Mouse (Mus musculus) limb, embryonic 11.5 days (tissue): ENCODE results near the gene Hpca. TPM values are rescaled to one million over a fixed set of nuclear protein-coding genes. Genes with fewer than 3 reads are reported as not detected.

Experiments used
- ATAC-seq: fragments of 200-750 bp; cut with Nextera tagmentation; 2 replicates; pipeline ENCODE4 v1.8.0; 2017; ENCODE audit warnings: low read depth; ENCODE audit not compliant: insufficient number of reproducible peaks, low FRiP score, low TSS enrichment
- DNase-seq: peaks from one replicate; pipeline ENCODE4 v3.0.0-alpha.2; 2015; ENCODE audit warnings: low spot score
- H3K27ac ChIP-seq: fragments of 300-500 bp; sonication (generic); replicated peaks from 2 replicates; pipeline ENCODE4 v1.5.1; 2014; ENCODE audit warnings: low read depth, mild to moderate bottlenecking, low read length
- H3K27me3 ChIP-seq: fragments of 300-500 bp; sonication (generic); 2 replicates; pipeline ENCODE4 v1.6.1; 2014; ENCODE audit warnings: mild to moderate bottlenecking, low read length, mixed read lengths; ENCODE audit not compliant: control insufficient read depth, insufficient read depth
- H3K36me3 ChIP-seq: fragments of 300-500 bp; sonication (generic); 2 replicates; pipeline ENCODE4 v1.6.1; 2014; ENCODE audit warnings: mild to moderate bottlenecking, low read length, moderate library complexity, mixed read lengths; ENCODE audit not compliant: control insufficient read depth, insufficient read depth
- H3K4me1 ChIP-seq: fragments of 300-500 bp; sonication (generic); 2 replicates; pipeline ENCODE4 v1.6.1; 2014; ENCODE audit warnings: low read length, mixed read lengths; ENCODE audit not compliant: control insufficient read depth, insufficient read depth
- H3K4me2 ChIP-seq: fragments of 300-500 bp; sonication (generic); 2 replicates; pipeline ENCODE4 v1.6.1; 2014; ENCODE audit warnings: low read depth, mild to moderate bottlenecking, moderate library complexity; ENCODE audit not compliant: severe bottlenecking
- H3K4me3 ChIP-seq: fragments of 300-500 bp; sonication (generic); 2 replicates; pipeline ENCODE4 v1.5.1; 2014; ENCODE audit warnings: low read depth, low read length
- H3K9ac ChIP-seq: fragments of 300-500 bp; sonication (generic); 2 replicates; pipeline ENCODE4 v1.6.1; 2014; ENCODE audit warnings: mild to moderate bottlenecking, low read length
- H3K9me3 ChIP-seq: fragments of 300-500 bp; sonication (generic); 2 replicates; pipeline ENCODE4 v1.6.1; 2016; ENCODE audit warnings: low read length; ENCODE audit not compliant: control insufficient read depth
- WGBS: fragments of 180-500 bp; shearing (Covaris S2); extraction: QIAGEN DNeasy Blood & Tissue Kit; methylation state at CpG from one replicate; pipeline ENCODE4 v1.1.7; 2014; 5-methylcytosine and 5-hydroxymethylcytosine counted together
- polyA plus RNA-seq: library from polyadenylated mRNA; unstranded; fragments of >200 nt; fragmentation: Nextera tagmentation; extraction: Ambion mirVana; gene quantifications from 2 replicates; pipeline ENCODE4 v1.2.1, GENCODE M21; 2014

Hpca gene
- polyA plus RNA-seq, 1 experiment from 2014 or later: 0.19 TPM

DNA sequence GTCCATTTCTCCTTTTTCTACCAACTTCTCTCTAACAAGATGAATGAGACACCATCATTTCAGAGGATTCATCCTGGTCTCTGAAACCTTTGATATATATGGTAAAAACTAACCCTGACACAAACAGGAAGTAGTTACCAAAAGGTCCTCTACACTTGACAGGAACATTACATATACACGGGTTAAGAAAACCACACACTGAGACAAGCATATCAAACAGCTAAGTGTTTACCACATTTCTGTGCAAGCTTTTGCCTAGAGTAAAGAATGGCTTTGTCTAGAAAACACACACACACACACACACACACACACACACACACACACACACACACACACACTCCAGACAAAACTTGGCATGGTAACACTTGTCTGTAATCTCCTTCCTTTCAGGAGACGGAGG is 24.6 kb upstream of the Hpca start:
- no peak overlapping the region for H3K9ac ChIP-seq
- H3K9me3 ChIP-seq: no peaks in the 10 kb centered on the region
- 71% methylated on average over 2 of the region's 2 CpGs for WGBS
- no peaks in the 10 kb centered on the region for H3K4me1 ChIP-seq
- no peaks in the 10 kb centered on the region for H3K27me3 ChIP-seq
- no peak overlapping the region for H3K4me2 ChIP-seq
- no peak overlapping the region for H3K4me3 ChIP-seq
- H3K27ac ChIP-seq: no peak overlapping the region
- peaks cover 4% of the 10 kb centered on the region; the same call in 1 of the 2 replicates for H3K36me3 ChIP-seq
- ATAC-seq (no peak), DNase-seq (no peak)

DNA sequence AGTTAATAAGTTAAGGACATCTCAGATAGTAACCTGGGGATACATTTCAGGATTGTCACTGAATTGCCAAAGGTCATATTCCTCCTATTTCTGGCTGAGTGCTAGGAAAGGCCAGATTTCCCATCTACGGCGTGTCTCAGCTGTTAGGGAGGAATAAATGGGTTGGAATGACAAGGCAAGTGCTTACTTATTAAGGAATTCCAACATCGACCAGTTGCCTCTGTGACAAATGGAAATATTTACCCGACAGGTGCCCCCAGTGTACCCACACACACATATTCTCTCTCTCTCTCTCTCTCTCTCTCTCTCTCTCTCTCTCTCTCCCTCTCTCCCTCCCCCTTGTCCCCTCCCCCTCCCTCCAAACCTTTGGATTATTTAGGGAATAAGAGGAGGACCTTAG is 24.1 kb upstream of the Hpca start:
- H3K4me1 ChIP-seq: no peaks in the 10 kb centered on the region
- ATAC-seq (no peak), DNase-seq (no peak)
- no peaks in the 10 kb centered on the region for H3K9me3 ChIP-seq
- H3K4me3 ChIP-seq: no peak overlapping the region
- WGBS: 80% methylated on average over 4 of the region's 4 CpGs
- no peak overlapping the region for H3K9ac ChIP-seq
- no peak overlapping the region for H3K27ac ChIP-seq
- no peak overlapping the region for H3K4me2 ChIP-seq
- H3K36me3 ChIP-seq: peaks cover 2% of the 10 kb centered on the region; the same call in 1 of the 2 replicates
- no peaks in the 10 kb centered on the region for H3K27me3 ChIP-seq

DNA sequence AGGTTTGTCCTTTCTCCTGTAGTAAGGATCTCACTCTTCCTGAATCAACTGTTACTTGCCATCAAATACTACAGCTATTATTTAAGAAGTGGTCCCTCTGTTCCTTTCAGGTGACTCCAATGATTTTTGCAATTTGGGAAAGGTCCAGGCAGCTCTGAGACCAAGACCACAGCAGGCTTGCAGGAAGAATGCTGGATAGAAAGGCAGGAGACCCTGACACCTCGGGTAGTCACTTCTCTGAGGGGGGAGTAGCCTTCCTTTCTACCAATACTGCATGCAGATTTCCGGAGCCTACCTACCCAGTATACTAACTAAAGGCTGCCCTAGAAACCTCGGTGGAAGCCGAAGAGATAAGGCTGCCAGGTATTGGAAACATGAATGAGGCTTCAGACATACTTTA is 23.6 kb upstream of the Hpca start:
- no peak for DNase-seq

DNA sequence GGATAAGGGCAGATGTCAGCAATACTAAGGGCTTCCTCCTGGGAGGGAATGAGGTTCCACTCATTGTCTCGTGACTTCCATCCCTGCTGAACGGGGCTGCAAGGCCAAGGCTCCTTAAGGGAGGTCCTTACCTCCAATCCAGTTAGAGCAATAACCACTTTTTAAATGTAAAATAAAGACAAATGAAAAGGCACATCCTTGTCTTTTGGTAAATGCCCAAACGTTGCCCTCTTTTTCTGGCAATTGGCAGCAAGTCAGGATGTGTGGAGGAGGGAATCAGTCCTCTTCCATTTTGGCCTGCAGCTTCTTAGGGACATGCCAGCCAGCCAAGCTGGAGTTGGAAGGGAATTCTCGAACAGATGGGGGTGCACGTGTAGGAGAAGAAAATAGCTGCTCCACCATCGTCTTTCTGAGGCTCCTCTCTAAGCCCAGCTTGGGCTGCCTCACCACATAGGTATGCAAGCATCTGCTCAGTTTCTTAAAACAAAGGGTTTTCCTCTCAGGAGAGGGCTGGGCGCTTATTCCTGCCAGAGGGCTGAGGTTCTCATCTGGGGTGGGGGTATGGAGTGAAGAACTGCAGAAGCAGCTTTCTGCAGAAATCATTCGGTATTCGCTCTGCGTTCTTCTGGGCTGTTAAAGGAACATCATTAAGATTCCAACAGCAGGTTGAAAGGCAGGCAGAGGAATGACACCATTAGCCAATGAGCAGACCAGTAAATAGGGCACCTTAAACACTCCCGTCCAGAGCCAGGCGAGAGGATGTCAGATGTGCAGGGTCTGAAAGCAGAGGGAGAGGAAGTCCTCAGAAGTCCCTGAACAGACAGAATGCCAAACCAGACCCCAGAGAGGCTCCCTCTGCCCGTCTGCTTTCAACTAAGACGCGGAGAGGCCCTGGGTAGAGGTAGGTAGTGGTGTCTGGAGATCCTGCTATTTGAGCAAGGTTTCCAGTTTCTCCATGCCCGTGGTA is 22.8 kb upstream of the Hpca start:
- Histone ChIP-seq H3K4me3 (no peak overlapping the region), H3K9ac (no peak overlapping the region), H3K27ac (no peak overlapping the region), H3K36me3 (peaks cover under 1% of the 10 kb centered on the region; the same call in 1 of the 2 replicates), H3K4me2 (no peak overlapping the region), H3K9me3 (no peaks in the 10 kb centered on the region), H3K4me1 (no peaks in the 10 kb centered on the region), H3K27me3 (no peaks in the 10 kb centered on the region)
- ATAC-seq: no peak
- WGBS: 53% methylated on average over 16 of the region's 16 CpGs
- no peak for DNase-seq

More for the DNA sequence above, 23.6 kb upstream of the Hpca start:
- no peak overlapping the region for H3K9ac ChIP-seq
- H3K4me3 ChIP-seq: no peak overlapping the region
- H3K9me3 ChIP-seq: no peaks in the 10 kb centered on the region
- H3K27me3 ChIP-seq: no peaks in the 10 kb centered on the region
- 74% methylated on average over 4 of the region's 4 CpGs for WGBS
- ATAC-seq: no peak
- no peak overlapping the region for H3K4me2 ChIP-seq
- H3K27ac ChIP-seq: no peak overlapping the region
- H3K4me1 ChIP-seq: no peaks in the 10 kb centered on the region
- H3K36me3 ChIP-seq: peaks cover 2% of the 10 kb centered on the region; the same call in 1 of the 2 replicates

DNA sequence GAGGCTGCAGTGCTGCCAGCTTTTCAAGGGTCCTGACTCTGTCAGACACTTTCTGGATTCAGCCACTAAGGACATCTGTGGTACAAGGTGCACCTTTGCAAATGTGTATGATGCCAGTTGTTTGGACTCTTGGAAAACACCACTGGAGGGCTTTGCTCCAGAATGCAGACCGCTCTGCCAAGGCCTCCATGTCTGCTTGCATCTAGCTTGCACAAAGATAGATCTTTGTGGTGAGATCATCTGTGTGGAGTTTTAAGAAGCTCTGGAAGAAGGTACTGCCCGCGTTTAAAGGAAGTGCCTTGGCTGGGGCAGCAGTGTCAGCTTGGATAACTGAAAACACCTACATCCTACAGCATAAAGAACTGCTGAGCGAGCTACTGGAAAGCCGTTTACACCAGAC is 21.7 kb upstream of the Hpca start:
- no peak for DNase-seq
- no peaks in the 10 kb centered on the region; the same call in 1 of the 2 replicates for H3K27me3 ChIP-seq
- no peaks in the 10 kb centered on the region for H3K36me3 ChIP-seq
- ATAC-seq: no peak
- H3K27ac ChIP-seq: no peak overlapping the region
- no peak overlapping the region for H3K4me2 ChIP-seq
- H3K4me1 ChIP-seq: no peaks in the 10 kb centered on the region
- no peaks in the 10 kb centered on the region for H3K9me3 ChIP-seq
- 86% methylated on average over 5 of the region's 5 CpGs for WGBS
- H3K4me3 ChIP-seq: no peak overlapping the region
- H3K9ac ChIP-seq: no peak overlapping the region

DNA sequence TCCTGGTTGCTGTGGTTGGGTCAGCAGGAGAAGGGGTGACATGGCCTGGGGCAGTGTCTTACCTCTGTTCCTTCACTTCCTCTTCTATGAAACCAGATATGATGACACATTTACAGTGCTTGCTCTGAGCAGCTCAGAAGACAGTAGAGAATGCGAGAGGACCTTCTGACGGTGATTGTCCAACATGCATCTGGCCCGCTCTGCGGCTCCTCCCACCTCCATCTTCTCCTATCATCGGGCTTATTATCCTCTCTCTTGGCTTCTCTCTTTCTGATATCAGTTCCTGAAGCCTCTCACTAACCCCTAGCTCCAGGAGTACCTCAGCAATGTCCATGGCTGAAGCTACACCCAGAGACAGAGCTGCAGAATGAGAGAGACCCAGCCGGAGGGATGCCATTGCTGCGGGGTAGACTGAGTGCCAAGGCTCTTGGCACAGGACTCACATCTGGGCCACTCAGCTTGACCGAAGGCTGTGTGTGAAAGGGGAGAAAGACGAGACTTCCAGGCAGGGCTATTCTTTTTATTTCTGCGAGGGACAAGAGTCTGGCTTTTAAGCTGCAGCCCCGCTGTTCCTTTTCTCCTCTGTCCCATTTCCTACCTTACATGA is 20.7 kb upstream of the Hpca start:
- no peak for ATAC-seq
- Histone ChIP-seq H3K27ac (no peak overlapping the region), H3K36me3 (no peaks in the 10 kb centered on the region), H3K4me1 (no peaks in the 10 kb centered on the region), H3K4me3 (no peak overlapping the region), H3K27me3 (peaks cover 4% of the 10 kb centered on the region; the same call in 1 of the 2 replicates), H3K4me2 (no peak overlapping the region), H3K9ac (no peak overlapping the region), H3K9me3 (no peaks in the 10 kb centered on the region)
- WGBS: 94% methylated on average over 11 of the region's 11 CpGs
- DNase-seq: no peak

DNA sequence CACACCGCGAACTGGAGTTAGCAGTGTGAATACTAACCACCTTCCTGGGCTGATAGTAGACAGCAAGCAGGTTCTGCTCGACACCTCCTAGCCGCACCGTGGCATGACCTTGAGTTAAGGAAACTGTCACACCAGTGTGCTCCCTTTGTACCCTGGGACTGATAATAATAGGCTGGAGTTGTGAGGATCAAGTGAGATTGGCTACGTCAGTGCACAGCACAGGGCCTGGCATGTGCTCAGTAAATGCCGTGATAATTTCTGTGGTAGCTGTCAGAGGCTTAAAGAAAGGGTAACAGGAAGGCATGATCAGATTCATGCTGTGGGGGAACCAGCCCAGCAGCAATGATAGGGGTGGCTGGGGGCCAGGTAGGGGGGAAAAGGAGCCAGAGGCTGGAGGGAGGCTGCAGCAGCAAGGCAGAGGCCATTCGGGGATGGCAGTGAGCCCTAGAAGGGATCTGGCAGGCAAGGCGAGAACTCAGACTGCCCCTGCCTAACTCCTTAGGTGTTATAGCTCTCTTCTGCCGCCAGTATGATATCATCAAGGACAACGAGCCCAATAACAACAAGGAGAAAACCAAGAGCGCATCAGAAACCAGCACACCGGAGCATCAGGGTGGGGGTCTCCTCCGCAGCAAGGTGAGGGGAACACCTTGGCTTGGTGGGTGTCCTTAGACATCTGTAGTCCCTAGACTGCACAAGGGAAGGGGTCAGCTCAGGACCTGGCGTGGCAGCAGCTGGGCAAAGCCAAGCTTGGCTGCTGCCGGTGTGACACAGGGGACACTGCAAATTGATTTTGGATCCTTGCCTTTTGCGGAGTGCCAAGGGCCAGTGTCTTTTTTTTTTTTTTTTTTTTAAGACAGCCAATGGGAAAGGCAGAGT is 20.0 kb upstream of the Hpca start:
- DNase-seq (no peak), ATAC-seq (no peak)
- Histone ChIP-seq H3K27ac (no peak overlapping the region), H3K36me3 (no peaks in the 10 kb centered on the region), H3K27me3 (peaks cover 9% of the 10 kb centered on the region; the same call in 1 of the 2 replicates), H3K4me2 (no peak overlapping the region), H3K4me3 (no peak overlapping the region), H3K9me3 (no peaks in the 10 kb centered on the region), H3K4me1 (0 out of 2 replicates have a peak, but pooled peaks cover 2% of the 10 kb centered on the region), H3K9ac (no peak overlapping the region)
- WGBS: 84% methylated on average over 17 of the region's 17 CpGs

DNA sequence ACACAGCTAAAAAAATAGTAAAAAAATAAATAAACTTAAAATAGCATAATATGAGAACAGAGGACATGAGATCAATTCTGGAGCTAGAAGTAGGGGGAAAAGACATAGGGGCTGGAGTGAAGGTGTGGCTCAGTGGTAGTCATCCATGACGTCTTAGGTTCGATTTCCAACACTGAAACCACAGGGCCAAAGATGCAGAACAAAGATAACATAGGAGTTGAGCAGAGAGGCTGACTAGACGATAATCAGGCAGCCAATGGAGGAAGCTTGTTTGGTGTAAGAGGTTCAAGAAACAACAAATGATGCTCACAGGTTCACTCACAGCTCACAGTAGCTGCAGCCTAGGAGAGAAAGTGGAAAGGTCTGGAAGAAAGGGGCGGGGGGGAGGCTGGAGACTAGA is 19.0 kb upstream of the Hpca start:
- H3K4me1 ChIP-seq: 0 out of 2 replicates have a peak, but pooled peaks cover 5% of the 10 kb centered on the region
- no peaks in the 10 kb centered on the region for H3K9me3 ChIP-seq
- no peaks in the 10 kb centered on the region for H3K36me3 ChIP-seq
- ATAC-seq (no peak), DNase-seq (no peak)
- WGBS: 87% methylated on average over 4 of the region's 4 CpGs
- no peak overlapping the region for H3K9ac ChIP-seq
- no peak overlapping the region for H3K4me3 ChIP-seq
- no peak overlapping the region for H3K4me2 ChIP-seq
- peaks cover 16% of the 10 kb centered on the region; the same call in 1 of the 2 replicates for H3K27me3 ChIP-seq
- no peak overlapping the region for H3K27ac ChIP-seq
